Mouse (Mus musculus) megakaryocyte, embryonic 14.5 days (primary cell): Measurements from ENCODE around the gene Fam89a. TPM values are rescaled to one million over a fixed set of nuclear protein-coding genes. Genes with fewer than 3 reads are reported as not detected.
A peak's percentile ranks its signal among the peaks of the same experiment; 100 is the strongest.

ENCODE experiments used
- H3K27me3 ChIP-seq: replicated peaks from 2 replicates; pipeline ENCODE3; 2012; ENCODE audit warnings: inconsistent platforms
- H3K36me3 ChIP-seq: replicated peaks from 2 replicates; pipeline ENCODE3; 2012; ENCODE audit warnings: low read length, inconsistent platforms, mixed read lengths
- H3K4me1 ChIP-seq: 2 replicates; pipeline ENCODE4 v1.6.1; 2012; ENCODE audit warnings: inconsistent platforms
- H3K4me3 ChIP-seq: replicated peaks from 2 replicates; pipeline ENCODE3; 2012; ENCODE audit warnings: moderate library complexity, mild to moderate bottlenecking, inconsistent platforms
- H3K9me3 ChIP-seq: 2 replicates; pipeline ENCODE4 v1.6.1; 2012; ENCODE audit warnings: inconsistent platforms
- FLI1 ChIP-seq: IDR thresholded peaks from 2 replicates; pipeline ENCODE4 v1.6.1; 2012; ENCODE audit warnings: low read length, inconsistent platforms, mixed read lengths
- GATA1 ChIP-seq: IDR thresholded peaks from 3 replicates; pipeline ENCODE4 v1.6.1; 2012; ENCODE audit warnings: mixed read lengths, low read length, inconsistent platforms, borderline replicate concordance
- polyA plus RNA-seq: library from polyadenylated mRNA; stranded (reverse); fragments of >175 nt; gene quantifications from 2 replicates; pipeline ENCODE4 v1.2.3, GENCODE M21; 2012; ENCODE audit warnings: low replicate concordance; ENCODE audit not compliant: insufficient read depth

Fam89a gene
- polyA plus RNA-seq, 1 experiment: not detected

DNA sequence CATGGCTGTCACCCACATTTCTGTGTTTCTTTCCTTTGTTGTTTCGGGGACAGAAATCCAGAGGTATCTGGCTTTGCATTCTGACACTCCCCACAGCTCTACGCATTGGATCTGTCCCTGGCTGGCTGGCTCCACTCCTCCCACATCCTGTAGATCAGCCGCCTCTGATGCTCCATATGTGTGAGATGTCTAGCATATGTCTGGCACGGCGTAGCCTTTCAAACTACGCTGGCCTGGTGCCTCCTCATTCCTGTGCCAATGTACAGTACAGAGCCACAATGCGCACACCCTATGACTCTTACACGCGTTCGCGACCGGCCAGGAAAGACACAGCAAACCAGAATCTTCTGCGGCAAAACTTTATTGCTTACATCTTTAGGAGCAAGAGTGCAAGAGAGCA, 33.0 kb upstream of the Fam89a start:
- Histone ChIP-seq H3K4me3 (no peak overlapping the region), H3K27me3 (peaks cover 70% of the 10 kb centered on the region), H3K9me3 (peaks cover 3% of the 10 kb centered on the region), H3K4me1 (no peaks in the 10 kb centered on the region; the same call in 1 of the 2 replicates), H3K36me3 (no peaks in the 10 kb centered on the region)
- TF ChIP-seq GATA1: no peak
- TF ChIP-seq FLI1: no peak

DNA sequence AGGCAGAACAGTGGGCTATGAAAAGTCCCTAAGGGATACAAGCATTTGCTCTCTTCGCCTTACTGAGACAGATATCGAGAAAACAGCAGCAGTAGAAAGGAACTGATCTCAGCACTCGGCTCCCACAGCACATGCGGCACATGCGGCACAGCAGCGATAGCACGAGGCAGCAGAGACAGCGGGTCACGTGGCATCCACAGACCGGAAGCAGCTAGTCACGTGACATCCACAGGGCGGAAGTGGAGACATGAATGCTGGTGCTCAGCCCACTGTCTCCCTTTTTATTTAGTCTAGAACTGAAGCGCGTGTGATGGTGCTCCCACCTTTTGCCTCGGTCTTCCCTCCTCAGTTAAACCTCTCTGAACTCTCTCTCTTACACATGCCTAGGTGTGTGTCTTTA, 31.6 kb upstream of the Fam89a start:
- H3K36me3 ChIP-seq: no peaks in the 10 kb centered on the region
- H3K9me3 ChIP-seq: no peaks in the 10 kb centered on the region; the same call in 1 of the 2 replicates
- TF ChIP-seq GATA1: no peak
- TF ChIP-seq FLI1: no peak
- H3K27me3 ChIP-seq: peaks cover 71% of the 10 kb centered on the region
- no peak overlapping the region for H3K4me3 ChIP-seq
- H3K4me1 ChIP-seq: no peaks in the 10 kb centered on the region; the same call in 1 of the 2 replicates

DNA sequence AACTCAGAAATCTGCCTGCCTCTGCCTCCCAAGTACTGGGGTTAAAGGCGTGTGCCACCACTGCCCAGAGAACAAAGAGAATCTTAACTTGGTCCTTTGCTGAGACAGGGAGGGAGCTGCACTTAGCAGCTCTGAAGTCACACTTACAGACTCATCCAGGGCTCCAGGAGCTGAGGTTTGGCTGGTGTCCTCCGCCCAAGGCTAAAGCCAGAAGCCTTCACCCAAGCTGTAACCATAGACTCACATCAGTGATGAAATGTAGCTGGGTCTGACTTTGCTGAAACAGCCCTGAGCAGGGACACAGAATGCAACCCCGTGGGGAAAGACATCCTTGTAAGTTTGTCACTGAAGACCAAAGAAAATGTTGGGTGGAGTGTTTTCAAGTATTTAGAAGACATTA, 30.8 kb upstream of the Fam89a start:
- Histone ChIP-seq H3K9me3 (no peaks in the 10 kb centered on the region; the same call in 1 of the 2 replicates), H3K27me3 (peaks cover 72% of the 10 kb centered on the region), H3K4me3 (no peak overlapping the region), H3K4me1 (no peaks in the 10 kb centered on the region; the same call in 1 of the 2 replicates), H3K36me3 (no peaks in the 10 kb centered on the region)
- TF ChIP-seq GATA1: no peak
- no peak for TF ChIP-seq FLI1

DNA sequence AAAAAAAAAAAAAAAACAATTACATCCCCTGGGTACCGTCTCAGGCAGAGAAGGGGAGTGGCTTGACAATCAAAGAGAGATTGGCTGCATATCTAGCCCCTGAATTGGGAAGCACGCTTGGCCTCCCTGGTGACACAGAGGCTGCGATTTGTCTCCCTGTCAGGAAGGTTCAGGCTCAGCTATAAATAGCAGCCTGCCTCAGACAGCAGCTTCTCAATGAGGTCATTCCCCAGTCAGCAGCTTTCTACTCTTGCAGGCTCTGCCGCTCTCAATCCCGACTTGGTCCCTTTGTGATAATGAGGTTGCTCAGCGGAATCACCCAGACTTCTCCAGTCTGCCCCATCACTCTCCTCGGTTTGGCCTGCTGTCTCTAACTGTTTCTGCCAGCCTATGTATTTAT, 28.6 kb upstream of the Fam89a start:
- no peak for TF ChIP-seq FLI1
- TF ChIP-seq GATA1: no peak

DNA sequence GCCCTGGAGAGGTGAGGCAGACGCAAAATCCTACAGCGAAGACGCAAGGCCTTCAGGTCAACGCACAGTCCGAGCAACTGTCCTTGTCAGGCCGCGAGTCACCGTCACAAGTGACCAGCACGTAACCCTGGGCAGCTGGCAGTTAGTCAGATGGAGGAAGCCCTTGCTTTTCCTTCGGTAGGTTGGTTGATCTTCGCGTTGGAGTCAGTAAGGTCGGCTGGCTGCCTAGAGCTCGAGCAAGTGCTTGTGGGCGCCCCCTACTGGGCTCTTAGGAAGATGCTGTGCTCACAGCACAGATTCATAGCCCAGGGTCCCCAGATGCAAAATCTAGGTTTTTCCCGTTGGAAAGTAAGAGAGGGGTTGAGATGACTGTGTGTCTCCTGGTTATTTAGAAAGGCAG, 24.1 kb upstream of the Fam89a start:
- Histone ChIP-seq H3K27me3 (peaks cover 76% of the 10 kb centered on the region), H3K36me3 (no peaks in the 10 kb centered on the region), H3K4me1 (peaks cover 5% of the 10 kb centered on the region; the same call in 1 of the 2 replicates), H3K4me3 (peak overlapping the region; percentile 85), H3K9me3 (no peaks in the 10 kb centered on the region)
- TF ChIP-seq FLI1 (no peak), GATA1 (no peak)

More for the DNA sequence above, 28.6 kb upstream of the Fam89a start:
- peaks cover 72% of the 10 kb centered on the region for H3K27me3 ChIP-seq
- H3K4me1 ChIP-seq: peaks cover 5% of the 10 kb centered on the region; the same call in 1 of the 2 replicates
- no peaks in the 10 kb centered on the region for H3K36me3 ChIP-seq
- H3K4me3 ChIP-seq: no peak overlapping the region
- H3K9me3 ChIP-seq: no peaks in the 10 kb centered on the region; the same call in 1 of the 2 replicates

DNA sequence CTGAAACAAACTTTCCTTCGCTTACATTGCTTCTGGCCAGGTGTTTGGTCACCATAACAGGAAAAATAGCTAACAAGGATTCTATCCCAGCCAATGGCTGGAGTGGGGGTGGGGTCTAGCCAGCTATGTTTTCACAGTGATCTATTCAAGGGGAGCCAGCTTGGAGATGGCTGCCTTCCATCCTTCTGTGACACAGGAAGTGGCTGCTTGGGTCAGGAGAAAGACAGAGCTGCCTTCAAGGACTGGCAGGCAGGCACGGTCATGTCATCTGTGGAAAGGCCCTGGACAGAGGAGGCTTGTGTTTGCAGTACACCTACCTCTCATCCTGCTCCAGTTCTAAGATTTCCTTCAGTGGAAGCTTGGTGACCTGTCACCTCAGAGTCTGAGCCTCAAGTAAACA, 20.8 kb upstream of the Fam89a start:
- Histone ChIP-seq H3K36me3 (no peaks in the 10 kb centered on the region), H3K9me3 (peaks cover 17% of the 10 kb centered on the region), H3K27me3 (peaks cover 72% of the 10 kb centered on the region), H3K4me1 (peaks cover 7% of the 10 kb centered on the region; the same call in 1 of the 2 replicates), H3K4me3 (no peak overlapping the region)
- TF ChIP-seq GATA1 (no peak), FLI1 (no peak)

- TF ChIP-seq FLI1 (no peak), GATA1 (no peak)
- peaks cover 51% of the 10 kb centered on the region for H3K27me3 ChIP-seq
- H3K36me3 ChIP-seq: no peaks in the 10 kb centered on the region
- H3K4me3 ChIP-seq: no peak overlapping the region
- H3K4me1 ChIP-seq: peaks cover 7% of the 10 kb centered on the region
- H3K9me3 ChIP-seq: peaks cover 24% of the 10 kb centered on the region
Observed at GRCm38 (mm10) chr8:124763061-124763460, 11.4 kb upstream of the Fam89a start.

DNA sequence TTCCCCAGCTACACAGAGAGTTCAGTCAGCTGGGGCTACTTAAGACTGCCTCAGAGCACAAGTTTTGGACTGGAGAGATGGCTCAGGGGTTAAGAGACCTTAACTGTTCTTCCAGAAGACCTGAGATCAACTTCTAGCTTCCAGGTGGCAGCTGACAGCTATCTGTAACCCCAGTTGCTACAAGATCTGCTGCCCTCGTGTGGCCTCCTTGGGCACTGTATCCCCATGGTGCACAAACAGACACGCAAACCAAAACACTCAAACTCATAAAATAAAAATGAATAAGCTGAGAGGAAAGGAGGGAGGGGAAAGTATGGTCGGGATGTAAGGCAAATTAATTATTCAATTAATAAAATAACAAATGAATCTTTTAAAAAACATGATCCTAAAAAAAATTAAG, 6.9 kb upstream of the Fam89a start:
- peaks cover 24% of the 10 kb centered on the region for H3K9me3 ChIP-seq
- TF ChIP-seq GATA1: no peak
- TF ChIP-seq FLI1: no peak
- H3K36me3 ChIP-seq: no peaks in the 10 kb centered on the region
- H3K4me1 ChIP-seq: no peaks in the 10 kb centered on the region
- peaks cover 71% of the 10 kb centered on the region for H3K27me3 ChIP-seq
- no peak overlapping the region for H3K4me3 ChIP-seq

DNA sequence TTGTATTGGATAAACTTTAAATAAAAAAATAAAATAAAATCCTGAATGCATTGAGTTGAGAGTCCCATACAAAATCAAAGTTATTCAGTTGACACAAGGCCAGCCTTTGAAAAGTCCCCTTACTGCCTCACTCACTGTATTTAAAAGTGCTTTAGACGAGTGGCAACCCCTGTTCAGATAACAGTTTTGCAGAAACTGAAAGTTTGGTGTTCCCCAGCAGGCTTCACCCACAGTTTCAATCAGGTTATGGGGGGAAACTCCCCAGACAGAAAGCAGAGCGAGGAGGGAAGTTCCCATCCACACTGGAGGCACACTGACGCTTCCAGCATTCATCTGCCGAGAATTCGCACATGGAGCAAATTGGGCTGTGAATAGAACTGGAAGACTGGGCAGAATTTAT, 5.0 kb upstream of the Fam89a start:
- Histone ChIP-seq H3K9me3 (peaks cover 24% of the 10 kb centered on the region), H3K36me3 (no peaks in the 10 kb centered on the region), H3K4me1 (peaks cover 7% of the 10 kb centered on the region), H3K27me3 (peaks cover 75% of the 10 kb centered on the region), H3K4me3 (no peak overlapping the region)
- TF ChIP-seq GATA1 (no peak), FLI1 (no peak)

GRCm38 (mm10) chr8:124756153-124756552, 4.5 kb upstream of the Fam89a start:
- H3K4me1 ChIP-seq: peaks cover 11% of the 10 kb centered on the region

More at GRCm38 (mm10) chr8:124756153-124756552, 4.5 kb upstream of the Fam89a start:
- H3K27me3 ChIP-seq: peaks cover 76% of the 10 kb centered on the region
- peaks cover 24% of the 10 kb centered on the region for H3K9me3 ChIP-seq
- TF ChIP-seq FLI1 (no peak), GATA1 (no peak)
- H3K36me3 ChIP-seq: no peaks in the 10 kb centered on the region
- no peak overlapping the region for H3K4me3 ChIP-seq
